Mouse (Mus musculus) liver, adult 2 months (tissue): ENCODE results near the gene Arid2. TPM values are rescaled to one million over a fixed set of nuclear protein-coding genes. Genes with fewer than 3 reads are reported as not detected.

ENCODE experiments used
- DNase-seq: peaks from one replicate; pipeline ENCODE4 v3.0.0-alpha.2; 2011; ENCODE audit warnings: low read depth, low spot score; ENCODE audit errors: extremely low read depth
- H3K27ac ChIP-seq: fragments of 200-500 bp; replicated peaks from 2 replicates; pipeline ENCODE4 v1.5.1; 2012; ENCODE audit warnings: low read depth, mild to moderate bottlenecking, control low read depth, inconsistent platforms, low read length; ENCODE audit not compliant: insufficient read depth
- H3K27me3 ChIP-seq: fragments of 200-500 bp; 2 replicates; pipeline ENCODE4 v1.6.1; 2012; ENCODE audit warnings: mild to moderate bottlenecking, moderate library complexity, low read length, inconsistent platforms; ENCODE audit not compliant: control insufficient read depth, insufficient read depth
- H3K36me3 ChIP-seq: fragments of 200-500 bp; 2 replicates; pipeline ENCODE4 v1.6.1; 2012; ENCODE audit warnings: low read length, inconsistent platforms; ENCODE audit not compliant: control insufficient read depth, insufficient read depth
- H3K4me1 ChIP-seq: fragments of 200-500 bp; 2 replicates; pipeline ENCODE4 v1.6.1; 2011; ENCODE audit warnings: low read length; ENCODE audit not compliant: control insufficient read depth, insufficient read depth
- H3K4me3 ChIP-seq: fragments of 200-500 bp; 2 replicates; pipeline ENCODE4 v1.5.1; 2011; ENCODE audit warnings: low read depth, mild to moderate bottlenecking, control low read depth, low read length, moderate library complexity; ENCODE audit not compliant: insufficient read depth
- H3K79me2 ChIP-seq: fragments of 200-500 bp; 2 replicates; pipeline ENCODE4 v1.6.1; 2012; ENCODE audit warnings: inconsistent platforms, mild to moderate bottlenecking, low read length, moderate library complexity; ENCODE audit not compliant: control insufficient read depth, insufficient read depth
- H3K9ac ChIP-seq: fragments of 200-500 bp; 2 replicates; pipeline ENCODE4 v1.6.1; 2012; ENCODE audit warnings: low read depth, mild to moderate bottlenecking, control low read depth, inconsistent platforms, low read length
- CTCF ChIP-seq: fragments of 200-500 bp; IDR thresholded peaks from 2 replicates; pipeline ENCODE4 v1.5.1; 2011; ENCODE audit warnings: low read depth, low read length, control low read depth
- POLR2A ChIP-seq: fragments of 200-500 bp; IDR thresholded peaks from 2 replicates; pipeline ENCODE4 v1.6.1; 2011; ENCODE audit warnings: low read length, control low read depth; ENCODE audit not compliant: insufficient read depth; ENCODE audit errors: extremely low read depth
- WGBS: fragments of 180-500 bp; shearing (Covaris S2); methylation state at CpG from one replicate; pipeline ENCODE4 v1.1.7; 2018; 5-methylcytosine and 5-hydroxymethylcytosine counted together
- polyA plus RNA-seq: library from polyadenylated mRNA; depleted of rRNA; stranded (reverse); fragments of >200 nt; gene quantifications from 2 replicates; pipeline ENCODE4 v1.2.3, GENCODE M21; 2012
- total RNA-seq: library from RNA; depleted of rRNA; stranded (reverse); fragments of >200 nt; gene quantifications from 2 replicates; pipeline ENCODE4 v1.2.3, GENCODE M21; 2014

Gene Arid2
- total and polyA plus RNA-seq, 2 experiments, result 4.8 to 10.4 TPM

DNA sequence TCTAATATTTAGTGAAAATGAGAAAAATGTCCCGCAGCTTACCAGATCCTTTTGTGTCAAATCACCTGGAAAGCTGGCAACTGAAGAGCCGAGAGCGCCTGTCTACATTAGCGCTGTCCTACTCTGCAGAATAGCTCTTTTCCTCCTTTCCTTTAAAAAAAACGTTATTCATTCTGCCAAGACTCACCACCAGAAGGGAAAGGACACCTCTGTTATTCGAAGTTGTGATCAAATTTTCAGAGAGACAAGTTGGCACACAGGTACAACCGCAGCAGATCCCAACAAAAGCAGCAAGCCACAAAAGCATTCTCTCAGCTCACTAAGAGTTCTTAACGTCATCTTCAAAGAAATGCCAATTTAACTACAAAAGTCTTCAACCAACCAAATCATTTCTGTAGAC lies 4.2 kb upstream of the Arid2 start:
- Histone ChIP-seq H3K79me2 (peaks cover 16% of the 10 kb centered on the region; the same call in 1 of the 2 replicates), H3K27me3 (no peaks in the 10 kb centered on the region), H3K9ac (no peak overlapping the region), H3K4me1 (peaks cover 17% of the 10 kb centered on the region), H3K4me3 (no peak overlapping the region), H3K27ac (no peak overlapping the region), H3K36me3 (peaks cover 7% of the 10 kb centered on the region)
- WGBS, result 56% methylated on average over 8 of the region's 8 CpGs
- TF ChIP-seq POLR2A (no peak), CTCF (no peak)
- no peak for DNase-seq

DNA sequence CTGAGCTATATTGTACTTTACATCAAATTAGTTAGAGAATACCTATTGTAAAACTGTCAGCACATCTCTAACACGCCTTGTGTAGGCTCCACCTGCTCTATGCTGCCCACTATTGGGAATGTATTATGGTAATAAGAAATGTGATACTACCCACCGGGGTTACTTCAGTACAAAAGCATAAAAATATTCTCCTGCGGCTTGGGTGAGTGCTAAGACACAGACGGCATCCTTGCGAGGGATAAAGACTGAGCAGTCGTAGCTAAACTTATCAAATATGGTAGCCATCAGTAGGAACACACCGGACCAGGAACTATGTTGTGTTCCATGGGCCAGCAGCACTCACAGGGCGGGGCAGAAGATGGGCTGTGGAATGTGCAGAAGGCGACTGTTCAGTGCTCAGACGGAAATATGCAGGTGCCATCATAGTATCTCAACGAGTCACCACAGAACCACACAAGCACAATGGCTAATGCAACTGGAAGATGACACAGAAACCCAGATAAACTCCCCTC lies 3.3 kb upstream of the Arid2 start:
- TF ChIP-seq CTCF (no peak), POLR2A (no peak)
- H3K9ac ChIP-seq, result peak overlapping the region; percentile 6; the same call in 1 of the 2 replicates
- peak overlapping the region; percentile 1; the same call in 1 of the 2 replicates for H3K27ac ChIP-seq
- H3K79me2 ChIP-seq, result peaks cover 16% of the 10 kb centered on the region; the same call in 1 of the 2 replicates
- WGBS, result 14% methylated on average over 11 of the region's 11 CpGs
- peaks cover 16% of the 10 kb centered on the region for H3K4me1 ChIP-seq
- peaks cover under 1% of the 10 kb centered on the region; the same call in 1 of the 2 replicates for H3K36me3 ChIP-seq
- H3K27me3 ChIP-seq, result no peaks in the 10 kb centered on the region
- DNase-seq, result peak; percentile 40
- peak overlapping the region; percentile 40 for H3K4me3 ChIP-seq

DNA sequence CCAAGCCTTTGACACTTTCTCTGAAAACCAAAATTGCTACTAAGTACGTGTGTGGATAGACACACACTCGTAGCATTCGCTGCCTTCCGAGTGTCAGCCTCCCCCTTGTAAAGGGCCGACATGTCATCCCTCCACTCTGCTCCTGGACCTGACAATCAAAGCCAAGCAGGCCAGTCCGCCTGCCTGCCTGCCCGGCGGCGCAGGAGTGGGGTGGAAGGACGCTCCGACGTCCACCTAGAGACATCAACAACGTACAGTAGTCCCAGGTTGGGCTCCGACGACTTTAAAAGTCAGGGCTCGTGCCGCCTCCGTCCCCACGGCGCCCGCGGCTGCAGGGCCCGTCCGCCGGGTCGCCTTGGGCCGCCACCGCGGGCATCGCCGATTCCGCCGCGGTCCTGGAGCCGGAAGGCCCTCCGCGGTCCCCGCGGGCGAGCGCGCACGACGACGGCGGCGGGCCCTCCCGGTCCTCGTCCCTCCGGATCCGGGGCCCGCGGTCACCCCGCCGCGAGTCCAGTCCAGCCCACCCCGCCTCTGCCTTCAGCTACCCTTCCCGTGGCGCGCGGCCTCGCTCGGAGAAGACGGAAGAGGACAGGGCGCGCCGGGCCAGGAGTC lies 2.5 kb upstream of the Arid2 start:
- H3K36me3 ChIP-seq, result no peaks in the 10 kb centered on the region
- H3K4me3 ChIP-seq, result peak overlapping the region; percentile 94
- under 1% methylated on average over 67 of the region's 67 CpGs for WGBS
- TF ChIP-seq POLR2A (0 out of 2 replicates have a peak, but pooled peaks have one; percentile 29), CTCF (no peak)
- peak overlapping the region; percentile 91 for H3K27ac ChIP-seq
- no peaks in the 10 kb centered on the region for H3K27me3 ChIP-seq
- peak; percentile 47 for DNase-seq
- H3K9ac ChIP-seq, result peak overlapping the region; percentile 96
- peaks cover 16% of the 10 kb centered on the region for H3K4me1 ChIP-seq
- H3K79me2 ChIP-seq, result peaks cover 16% of the 10 kb centered on the region; the same call in 1 of the 2 replicates

DNA sequence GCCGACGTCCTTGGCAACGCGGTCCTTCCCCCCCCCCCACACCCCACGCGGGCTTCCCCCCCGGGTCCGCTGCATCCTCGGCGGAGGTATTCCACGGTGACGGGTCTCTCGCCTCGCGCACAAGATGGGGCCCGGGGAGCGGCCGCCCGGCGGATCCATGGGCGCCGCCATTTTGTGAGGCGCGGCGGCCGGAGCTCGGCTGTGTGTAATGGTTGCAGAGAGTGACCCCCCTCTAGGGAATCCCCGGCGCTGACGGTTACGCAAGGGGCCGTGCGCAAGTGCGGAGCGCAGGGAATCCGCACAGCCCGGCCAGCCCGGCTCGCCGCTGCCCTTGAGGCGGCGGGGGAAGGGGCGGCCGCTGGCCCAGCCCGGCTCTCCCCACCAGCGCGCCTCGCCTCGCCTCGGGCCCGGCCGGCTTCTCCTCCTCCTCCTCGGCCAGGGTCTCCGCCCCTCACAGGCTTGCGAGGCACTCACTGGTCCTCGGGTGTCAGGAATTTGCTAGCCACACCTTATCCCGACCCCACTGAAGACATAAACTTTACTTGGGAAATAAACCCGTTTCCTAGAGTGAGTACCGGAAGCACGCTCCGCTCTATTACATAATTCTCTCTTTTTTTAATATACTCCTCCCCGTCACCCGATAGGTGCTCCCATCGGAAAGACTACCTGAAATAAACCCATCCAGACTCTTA lies 1.8 kb upstream of the Arid2 start:
- H3K79me2 ChIP-seq, result peaks cover 11% of the 10 kb centered on the region; the same call in 1 of the 2 replicates
- DNase-seq, result peak; percentile 94
- peak overlapping the region; percentile 91 for H3K27ac ChIP-seq
- H3K27me3 ChIP-seq, result no peaks in the 10 kb centered on the region
- H3K36me3 ChIP-seq, result no peaks in the 10 kb centered on the region
- peak overlapping the region; percentile 96 for H3K9ac ChIP-seq
- peak overlapping the region; percentile 94 for H3K4me3 ChIP-seq
- peaks cover 15% of the 10 kb centered on the region for H3K4me1 ChIP-seq
- TF ChIP-seq CTCF (no peak), POLR2A (peak; percentile 61; the same call in 1 of the 2 replicates)
- under 1% methylated on average over 64 of the region's 64 CpGs for WGBS

DNA sequence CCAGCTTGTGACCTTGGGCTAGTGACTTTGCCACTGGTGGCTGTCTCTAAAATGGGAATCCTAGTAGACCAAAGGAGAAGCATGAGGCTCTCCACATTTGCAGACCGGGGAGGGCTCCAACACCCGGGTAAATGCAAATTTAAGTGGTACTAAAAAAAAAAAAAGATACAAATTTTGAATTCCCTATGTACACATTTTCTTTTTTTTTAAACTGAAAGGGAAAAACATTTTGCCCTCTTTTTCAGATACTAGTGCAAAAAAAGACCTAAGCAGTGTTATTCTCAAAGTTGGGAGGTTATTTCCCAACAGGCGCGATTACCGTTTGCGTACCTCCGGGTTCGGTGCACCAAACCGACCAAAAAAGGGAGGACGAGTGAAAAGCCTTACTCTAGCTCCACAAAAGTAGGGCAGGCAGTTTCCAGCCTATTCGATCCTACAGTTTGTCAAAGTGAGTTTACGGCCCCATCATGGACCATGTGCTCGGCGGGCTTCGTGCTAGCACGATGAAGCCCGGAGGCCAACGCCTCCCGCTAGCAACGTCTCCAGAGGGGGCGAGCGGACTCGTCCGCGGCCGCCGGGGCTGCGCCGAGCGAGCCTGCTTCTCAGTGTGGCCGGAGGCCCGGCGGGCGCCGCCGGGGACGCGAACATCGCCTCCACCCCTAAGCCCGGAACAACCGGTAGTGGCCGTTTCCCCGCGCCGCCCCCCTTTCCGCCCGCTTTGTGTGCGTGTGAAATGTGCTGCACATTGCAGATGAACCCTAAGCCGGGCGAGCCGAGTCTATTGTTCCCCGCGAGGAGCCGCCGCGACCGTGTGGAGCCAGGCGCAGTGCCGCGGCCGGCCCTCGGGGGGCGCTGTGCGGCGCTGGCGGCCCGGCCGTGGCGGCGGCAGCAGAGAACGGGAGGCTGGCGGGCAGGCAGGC lies 1.0 kb upstream of the Arid2 start:
- peak; percentile 67 for DNase-seq
- peak overlapping the region; percentile 100 for H3K9ac ChIP-seq
- H3K79me2 ChIP-seq, result peaks cover 5% of the 10 kb centered on the region; the same call in 1 of the 2 replicates
- peak; percentile 57 for TF ChIP-seq POLR2A
- TF ChIP-seq CTCF, result peak; percentile 77
- H3K4me1 ChIP-seq, result peaks cover 14% of the 10 kb centered on the region
- H3K36me3 ChIP-seq, result no peaks in the 10 kb centered on the region
- under 1% methylated on average over 72 of the region's 72 CpGs for WGBS
- H3K27ac ChIP-seq, result peak overlapping the region; percentile 92
- H3K27me3 ChIP-seq, result no peaks in the 10 kb centered on the region
- peak overlapping the region; percentile 100 for H3K4me3 ChIP-seq
